27 mouse cellular contexts compared by ENCODE assay signal in genomic region chr8:70907518-70907917, GRCm38 (mm10). TPM values are rescaled to one million over a fixed set of nuclear protein-coding genes. Genes with fewer than 3 reads are reported as not detected.
A peak's percentile ranks its signal among the peaks of the same experiment; 100 is the strongest.
DNase-seq lines count a peak whose midpoint lies in the region; ATAC-seq and TF ChIP-seq lines count a peak whose summit lies in the region.
"Had no signal": no experiment of that assay in that cellular context is flagged by ENCODE, and none has a peak within 500 bp of the region (broad histone marks: within the 10 kb centered on the region; RNA-seq: fewer than 3 reads in every experiment).

No protein-coding gene starts in this region.

- H3K4me1 ChIP-seq in heart, embryonic 12.5 days (replicated peaks): peaks cover 22% of the 10 kb centered on the region
- H3K4me1 ChIP-seq in limb, embryonic 12.5 days (replicated peaks): peaks cover 15% of the 10 kb centered on the region
- peaks cover 21% of the 10 kb centered on the region for H3K4me1 ChIP-seq in limb, embryonic 10.5 days
- H3K4me1 ChIP-seq in MEL (ENCODE audit: control insufficient read depth in 1 of 2, insufficient read depth in 2 of 2, low read length in 2 of 2): peaks cover 0 to 32% of the 10 kb centered on the region in 2 experiments; a peak in 3 of 4 replicates
- peaks cover 15 to 23% of the 10 kb centered on the region in 2 experiments; a peak in 3 of 4 replicates for H3K4me1 ChIP-seq in liver, embryonic 14.5 days (replicated peaks; ENCODE audit: control insufficient read depth in 2 of 2, insufficient read depth in 2 of 2, low read length in 1 of 2)
- peaks cover 22% of the 10 kb centered on the region for H3K4me1 ChIP-seq in embryonic facial prominence, embryonic 10.5 days

- TF ChIP-seq CTCF in MEL (IDR thresholded peaks at IDR 0.05 in 2 of 3, conservative IDR thresholded peaks at IDR 0.05 in 1 of 3; ENCODE audit: control insufficient read depth in 1 of 3, insufficient read depth in 1 of 3, low read depth in 2 of 3, low read length in 3 of 3, poor library complexity in 1 of 3, severe bottlenecking in 1 of 3): no peak
- TF ChIP-seq CTCF in liver, embryonic 14.5 days (IDR thresholded peaks at IDR 0.05; ENCODE audit: low read depth): no peak

- H3K36me3 ChIP-seq in heart, embryonic 12.5 days: peaks cover 25% of the 10 kb centered on the region
- H3K36me3 ChIP-seq in limb, embryonic 12.5 days: peaks cover 25% of the 10 kb centered on the region
- peaks cover 32% of the 10 kb centered on the region for H3K36me3 ChIP-seq in limb, embryonic 10.5 days
- H3K36me3 ChIP-seq in MEL (ENCODE audit: control insufficient read depth in 1 of 2, insufficient read depth in 2 of 2, low read length in 2 of 2): peaks cover 0 to 16% of the 10 kb centered on the region in 2 experiments; a peak in 3 of 4 replicates
- H3K36me3 ChIP-seq in liver, embryonic 14.5 days (replicated peaks; ENCODE audit: control insufficient read depth, insufficient read depth, low read depth): peaks cover 3% of the 10 kb centered on the region; the same call in 1 of the 2 replicates
- H3K36me3 ChIP-seq in embryonic facial prominence, embryonic 10.5 days (replicated peaks): peaks cover 33% of the 10 kb centered on the region

- TF ChIP-seq EP300 in MEL (IDR thresholded peaks at IDR 0.05; ENCODE audit: low read depth in 1 of 2, low read length in 2 of 2): peak in 1 of 2 experiments; percentile 30; a peak in 1 of 4 replicates
- TF ChIP-seq EP300 in liver, embryonic 14.5 days (IDR thresholded peaks at IDR 0.05; ENCODE audit: low read depth): peak; percentile 44; the same call in 1 of the 2 replicates

- no peak for ATAC-seq in heart, embryonic 12.5 days (ENCODE audit: insufficient number of reproducible peaks, low FRiP score)
- no peak for ATAC-seq in limb, embryonic 12.5 days (ENCODE audit: insufficient number of reproducible peaks, insufficient read depth, low FRiP score, low TSS enrichment, low read depth)
- ATAC-seq in liver, embryonic 14.5 days (ENCODE audit: insufficient read depth): no peak
- ATAC-seq: activated CD4-positive, CD25-positive, alpha-beta regulatory T cell, adult 4 months; CD4-positive, CD25-positive, alpha-beta regulatory T cell, adult 4 months; forebrain, embryonic 13.5 days; midbrain, embryonic 16.5 days had no signal

- DNase-seq in heart, postnatal 4 days: no peak
- no peak for DNase-seq in limb, embryonic 10.5 days (ENCODE audit: low spot score)
- peak; percentile 30 for DNase-seq in MEL (ENCODE audit: low read depth, low spot score)
- DNase-seq in liver, embryonic 14.5 days (ENCODE audit: low read depth in 3 of 3, low spot score in 3 of 3): no peak
- no peak for DNase-seq in embryonic facial prominence, embryonic 10.5 days (ENCODE audit: low spot score)
- DNase-seq: adrenal gland, adult 2 months; adrenal gland, postnatal 36 days; cerebellum, adult 18-20 months; cerebellum, postnatal 14 days; gastrocnemius, postnatal 14 days; heart, adult 11 months; kidney, adult 2 months; kidney, postnatal 4 days; left cerebral cortex, postnatal 4 days; thymus, adult 2 months; thymus, postnatal 36 days had no signal

- H3K4me2 ChIP-seq in heart, embryonic 12.5 days: peak overlapping the region; percentile 35; the same call in 1 of the 2 replicates
- H3K4me2 ChIP-seq in limb, embryonic 12.5 days: peak overlapping the region; percentile 95; the same call in 1 of the 2 replicates
- peak overlapping the region; percentile 85 for H3K4me2 ChIP-seq in liver, embryonic 14.5 days (ENCODE audit: low read depth)

- no peak overlapping the region for H3K4me3 ChIP-seq in heart, embryonic 12.5 days
- no peak overlapping the region for H3K4me3 ChIP-seq in limb, embryonic 12.5 days (replicated peaks)
- H3K4me3 ChIP-seq in limb, embryonic 10.5 days: no peak overlapping the region
- no peak overlapping the region for H3K4me3 ChIP-seq in MEL (ENCODE audit: control insufficient read depth in 1 of 2, insufficient read depth in 1 of 2, low read depth in 2 of 2, low read length in 2 of 2)
- no peak overlapping the region for H3K4me3 ChIP-seq in liver, embryonic 14.5 days (ENCODE audit: insufficient read depth in 1 of 2, low read depth in 2 of 2, low read length in 2 of 2)
- H3K4me3 ChIP-seq in embryonic facial prominence, embryonic 10.5 days: no peak overlapping the region

- no peak overlapping the region for H3K27ac ChIP-seq in heart, embryonic 12.5 days (ENCODE audit: poor library complexity, severe bottlenecking)
- H3K27ac ChIP-seq in limb, embryonic 12.5 days: no peak overlapping the region
- H3K27ac ChIP-seq in limb, embryonic 10.5 days: no peak overlapping the region
- H3K27ac ChIP-seq in MEL (ENCODE audit: control insufficient read depth, low read depth, low read length): no peak overlapping the region
- H3K27ac ChIP-seq in liver, embryonic 14.5 days: no peak overlapping the region
- no peak overlapping the region for H3K27ac ChIP-seq in embryonic facial prominence, embryonic 10.5 days (replicated peaks)
- H3K27ac ChIP-seq: embryonic facial prominence, embryonic 15.5 days; forebrain, embryonic 13.5 days; hindbrain, embryonic 15.5 days; lung, embryonic 15.5 days had no signal

- TF ChIP-seq POLR2A in MEL (IDR thresholded peaks at IDR 0.05; ENCODE audit: control insufficient read depth in 1 of 2, insufficient read depth in 1 of 2, low read depth in 1 of 2, low read length in 2 of 2, poor library complexity in 1 of 2): no peak

- 76% methylated on average over 2 of the region's 2 CpGs for WGBS in heart, embryonic 12.5 days
- 91% methylated on average over 2 of the region's 2 CpGs for WGBS in limb, embryonic 12.5 days
- 88% methylated on average over 2 of the region's 2 CpGs for WGBS in limb, embryonic 10.5 days
- 33% methylated on average over 2 of the region's 2 CpGs for WGBS in liver, embryonic 14.5 days (ENCODE audit: insufficient replicate concordance)
- 90% methylated on average over 2 of the region's 2 CpGs for WGBS in embryonic facial prominence, embryonic 10.5 days

- peaks cover 29% of the 10 kb centered on the region for H3K79me2 ChIP-seq in MEL (ENCODE audit: control insufficient read depth, insufficient read depth, low read length, poor library complexity)

- H3K27me3 ChIP-seq in heart, embryonic 12.5 days (replicated peaks): peaks cover 16% of the 10 kb centered on the region
- H3K27me3 ChIP-seq in limb, embryonic 12.5 days: peaks cover 1% of the 10 kb centered on the region; the same call in 1 of the 2 replicates
- 0 out of 2 replicates have a peak, but pooled peaks cover 11% of the 10 kb centered on the region for H3K27me3 ChIP-seq in limb, embryonic 10.5 days (ENCODE audit: low read depth, poor library complexity, severe bottlenecking)
- no peaks in the 10 kb centered on the region for H3K27me3 ChIP-seq in MEL (ENCODE audit: control insufficient read depth in 1 of 2, insufficient read depth in 2 of 2, low read length in 2 of 2)
- no peaks in the 10 kb centered on the region for H3K27me3 ChIP-seq in liver, embryonic 14.5 days (ENCODE audit: control insufficient read depth, insufficient read depth, low read length)
- peaks cover 4% of the 10 kb centered on the region; the same call in 1 of the 2 replicates for H3K27me3 ChIP-seq in embryonic facial prominence, embryonic 10.5 days (replicated peaks; ENCODE audit: low read depth, poor library complexity, severe bottlenecking)
- H3K27me3 ChIP-seq: lung, embryonic 15.5 days had no signal

- peak overlapping the region; percentile 51; the same call in 1 of the 2 replicates for H3K9ac ChIP-seq in heart, embryonic 12.5 days
- H3K9ac ChIP-seq in limb, embryonic 12.5 days (replicated peaks): no peak overlapping the region
- no peak overlapping the region; the same call in 1 of the 2 replicates for H3K9ac ChIP-seq in MEL (ENCODE audit: control insufficient read depth, low read depth, low read length, poor library complexity, severe bottlenecking)
- H3K9ac ChIP-seq in liver, embryonic 14.5 days (replicated peaks): 0 out of 2 replicates have a peak overlapping the region, but pooled peaks have one; percentile 18

- H3K9me3 ChIP-seq in heart, embryonic 12.5 days (replicated peaks): no peaks in the 10 kb centered on the region
- no peaks in the 10 kb centered on the region for H3K9me3 ChIP-seq in limb, embryonic 12.5 days
- no peaks in the 10 kb centered on the region for H3K9me3 ChIP-seq in limb, embryonic 10.5 days (replicated peaks)
- H3K9me3 ChIP-seq in MEL (replicated peaks; ENCODE audit: insufficient read depth, low read length): no peaks in the 10 kb centered on the region
- no peaks in the 10 kb centered on the region for H3K9me3 ChIP-seq in liver, embryonic 14.5 days (ENCODE audit: control insufficient read depth, low read length)
- no peaks in the 10 kb centered on the region for H3K9me3 ChIP-seq in embryonic facial prominence, embryonic 10.5 days
- H3K9me3 ChIP-seq: embryonic facial prominence, embryonic 15.5 days; forebrain, embryonic 13.5 days; hindbrain, embryonic 15.5 days; lung, embryonic 15.5 days had no signal

- no peak for TF ChIP-seq RAD21 in MEL (IDR thresholded peaks at IDR 0.05; ENCODE audit: low read depth, low read length)

RNA-seq across cellular contexts. Expression of gene Map1s, which starts 1.8 kb away (rescaled TPM):
- polyA plus RNA-seq in heart, embryonic 12.5 days (2016; fragmentation: Nextera tagmentation; extraction: Ambion mirVana): 37.7 and 41.3 TPM in 2 replicates
- total RNA-seq in heart, postnatal 4 days (2021): 10 to 100 TPM; 35.2 to 36.0 TPM
- polyA plus RNA-seq in limb, embryonic 12.5 days (2016; fragmentation: Nextera tagmentation; extraction: Ambion mirVana): 54.0 and 57.7 TPM in 2 replicates
- 67.8 and 71.4 TPM in 2 replicates for polyA plus RNA-seq in limb, embryonic 10.5 days (2016; fragmentation: Nextera tagmentation; extraction: Ambion mirVana)
- total RNA-seq in MEL (2012; rRNA removed): 41.0 and 53.3 TPM in 2 replicates
- polyA plus RNA-seq in MEL (2012; ENCODE audit: insufficient read depth in 1 of 2, insufficient read length in 2 of 2, low read depth in 1 of 2, low replicate concordance in 2 of 2, missing spikeins in 1 of 2): 10 to 100 TPM in 1 of 2 experiments, not detected in 1; 51.0 TPM
- 11.5 and 15.4 TPM in 2 replicates for polyA plus RNA-seq in liver, embryonic 14.5 days (2012; rRNA removed)
- 9.3 and 11.8 TPM in 2 replicates for polyA plus RNA-seq in liver, embryonic 14.5 days (2014; fragmentation: Nextera tagmentation; extraction: Ambion mirVana)
- polyA plus RNA-seq in embryonic facial prominence, embryonic 10.5 days (2016; fragmentation: Nextera tagmentation; extraction: Ambion mirVana): 67.8 and 72.3 TPM in 2 replicates

RNA-seq across cellular contexts. Expression of gene Rpl18a, which starts 10.3 kb away (rescaled TPM):
- polyA plus RNA-seq in heart, embryonic 12.5 days (2016; fragmentation: Nextera tagmentation; extraction: Ambion mirVana): 2,379 and 2,528 TPM in 2 replicates
- total RNA-seq in heart, postnatal 4 days (2021): 1,000 to 10,000 TPM; 1,266 to 1,294 TPM
- 3,693 and 3,808 TPM in 2 replicates for polyA plus RNA-seq in limb, embryonic 12.5 days (2016; fragmentation: Nextera tagmentation; extraction: Ambion mirVana)
- 3,636 and 3,729 TPM in 2 replicates for polyA plus RNA-seq in limb, embryonic 10.5 days (2016; fragmentation: Nextera tagmentation; extraction: Ambion mirVana)
- total RNA-seq in MEL (2012; rRNA removed): 4,999 and 5,671 TPM in 2 replicates
- 1,000 to 10,000 TPM in 1 of 2 experiments, not detected in 1; 5,399 TPM for polyA plus RNA-seq in MEL (2012; ENCODE audit: insufficient read depth in 1 of 2, insufficient read length in 2 of 2, low read depth in 1 of 2, low replicate concordance in 2 of 2, missing spikeins in 1 of 2)
- 2,449 and 2,899 TPM in 2 replicates for polyA plus RNA-seq in liver, embryonic 14.5 days (2012; rRNA removed)
- polyA plus RNA-seq in liver, embryonic 14.5 days (2014; fragmentation: Nextera tagmentation; extraction: Ambion mirVana): 3,155 and 3,211 TPM in 2 replicates
- 3,888 and 3,901 TPM in 2 replicates for polyA plus RNA-seq in embryonic facial prominence, embryonic 10.5 days (2016; fragmentation: Nextera tagmentation; extraction: Ambion mirVana)

RNA-seq across cellular contexts. Expression of gene Slc5a5, which starts 15.0 kb away (rescaled TPM):
- 0.11 TPM in 1 of 2 replicates, not detected in the other for polyA plus RNA-seq in heart, embryonic 12.5 days (2016; fragmentation: Nextera tagmentation; extraction: Ambion mirVana)
- under 1 TPM in 1 of 2 experiments, not detected in 1; 0.11 TPM for total RNA-seq in heart, postnatal 4 days (2021)
- 0.15 and 0.29 TPM in 2 replicates for polyA plus RNA-seq in limb, embryonic 12.5 days (2016; fragmentation: Nextera tagmentation; extraction: Ambion mirVana)
- 0.16 and 0.23 TPM in 2 replicates for polyA plus RNA-seq in limb, embryonic 10.5 days (2016; fragmentation: Nextera tagmentation; extraction: Ambion mirVana)
- 0.12 and 0.13 TPM in 2 replicates for total RNA-seq in MEL (2012; rRNA removed)
- under 1 TPM in 1 of 2 experiments, not detected in 1; 0.36 TPM for polyA plus RNA-seq in MEL (2012; ENCODE audit: insufficient read depth in 1 of 2, insufficient read length in 2 of 2, low read depth in 1 of 2, low replicate concordance in 2 of 2, missing spikeins in 1 of 2)
- polyA plus RNA-seq in liver, embryonic 14.5 days (2012; rRNA removed): 0.06 and 0.10 TPM in 2 replicates
- 0.03 and 0.05 TPM in 2 replicates for polyA plus RNA-seq in liver, embryonic 14.5 days (2014; fragmentation: Nextera tagmentation; extraction: Ambion mirVana)
- 0.30 and 0.40 TPM in 2 replicates for polyA plus RNA-seq in embryonic facial prominence, embryonic 10.5 days (2016; fragmentation: Nextera tagmentation; extraction: Ambion mirVana)
- total RNA-seq: adrenal gland, postnatal 36 days; heart, postnatal 25 days; liver, adult 2 months had no signal
- polyA plus RNA-seq: activated CD4-positive, CD25-positive, alpha-beta regulatory T cell, adult 4 months; CD4-positive, CD25-positive, alpha-beta regulatory T cell, adult 4 months; liver, adult 2 months had no signal

RNA-seq across cellular contexts. Expression of gene Ccdc124, which starts 33.8 kb away (rescaled TPM):
- polyA plus RNA-seq in heart, embryonic 12.5 days (2016; fragmentation: Nextera tagmentation; extraction: Ambion mirVana): 81.8 and 87.0 TPM in 2 replicates
- 10 to 100 TPM; 42.6 to 46.2 TPM for total RNA-seq in heart, postnatal 4 days (2021)
- 119 and 127 TPM in 2 replicates for polyA plus RNA-seq in limb, embryonic 12.5 days (2016; fragmentation: Nextera tagmentation; extraction: Ambion mirVana)
- polyA plus RNA-seq in limb, embryonic 10.5 days (2016; fragmentation: Nextera tagmentation; extraction: Ambion mirVana): 174 and 187 TPM in 2 replicates
- total RNA-seq in MEL (2012; rRNA removed): 47.5 and 47.6 TPM in 2 replicates
- 10 to 100 TPM in 1 of 2 experiments, not detected in 1; 87.1 TPM for polyA plus RNA-seq in MEL (2012; ENCODE audit: insufficient read depth in 1 of 2, insufficient read length in 2 of 2, low read depth in 1 of 2, low replicate concordance in 2 of 2, missing spikeins in 1 of 2)
- polyA plus RNA-seq in liver, embryonic 14.5 days (2012; rRNA removed): 20.4 and 34.3 TPM in 2 replicates
- polyA plus RNA-seq in liver, embryonic 14.5 days (2014; fragmentation: Nextera tagmentation; extraction: Ambion mirVana): 54.1 and 56.3 TPM in 2 replicates
- 173 and 179 TPM in 2 replicates for polyA plus RNA-seq in embryonic facial prominence, embryonic 10.5 days (2016; fragmentation: Nextera tagmentation; extraction: Ambion mirVana)

RNA-seq across cellular contexts. Expression of gene Kcnn1, which starts 44.5 kb away (rescaled TPM):
- polyA plus RNA-seq in heart, embryonic 12.5 days (2016; fragmentation: Nextera tagmentation; extraction: Ambion mirVana): 1.7 and 1.8 TPM in 2 replicates
- total RNA-seq in heart, postnatal 4 days (2021): 1 to 10 TPM; 2.5 to 3.0 TPM
- 4.3 and 6.0 TPM in 2 replicates for polyA plus RNA-seq in limb, embryonic 12.5 days (2016; fragmentation: Nextera tagmentation; extraction: Ambion mirVana)
- polyA plus RNA-seq in limb, embryonic 10.5 days (2016; fragmentation: Nextera tagmentation; extraction: Ambion mirVana): 2.8 and 4.0 TPM in 2 replicates
- total RNA-seq in MEL (2012; rRNA removed): 7.3 and 8.9 TPM in 2 replicates
- polyA plus RNA-seq in MEL (2012; ENCODE audit: insufficient read depth in 1 of 2, insufficient read length in 2 of 2, low read depth in 1 of 2, low replicate concordance in 2 of 2, missing spikeins in 1 of 2): 10 to 100 TPM in 1 of 2 experiments, not detected in 1; 10.7 TPM
- polyA plus RNA-seq in liver, embryonic 14.5 days (2012; rRNA removed): 0.27 and 0.34 TPM in 2 replicates
- 0.08 and 0.17 TPM in 2 replicates for polyA plus RNA-seq in liver, embryonic 14.5 days (2014; fragmentation: Nextera tagmentation; extraction: Ambion mirVana)
- 4.7 and 5.1 TPM in 2 replicates for polyA plus RNA-seq in embryonic facial prominence, embryonic 10.5 days (2016; fragmentation: Nextera tagmentation; extraction: Ambion mirVana)
- polyA plus RNA-seq: activated CD4-positive, CD25-positive, alpha-beta regulatory T cell, adult 4 months; CD4-positive, CD25-positive, alpha-beta regulatory T cell, adult 4 months had no signal

Comparison
In these comparisons a context has a peak if more than half of its experiments do, and no peak if none do; other contexts are left out.
1. H3K4me2 ChIP-seq: peak in every context shown above with its lines; median percentile 95 in limb, embryonic 12.5 days; 85 in liver, embryonic 14.5 days; 35 in heart, embryonic 12.5 days.
2. H3K9ac ChIP-seq: peak in heart, embryonic 12.5 days (single experiment) and liver, embryonic 14.5 days (single experiment); none in limb, embryonic 12.5 days (single experiment) and MEL (single experiment).